Mouse (Mus musculus) thymus, adult 2 months (tissue): ENCODE data around the gene Senp6.

Experiments
- CTCF ChIP-seq: fragments of 200-500 bp; IDR thresholded peaks from 2 replicates; pipeline ENCODE4 v1.5.1; 2012; ENCODE audit warnings: mild to moderate bottlenecking, control low read depth, low read length, moderate library complexity, borderline replicate concordance; ENCODE audit not compliant: control insufficient read depth, poor library complexity, insufficient read depth; ENCODE audit errors: extremely low read depth
- POLR2A ChIP-seq: fragments of 200-500 bp; IDR thresholded peaks from 2 replicates; pipeline ENCODE4 v1.6.1; 2012; ENCODE audit warnings: mild to moderate bottlenecking, low read length, control low read depth, moderate library complexity; ENCODE audit not compliant: control insufficient read depth, poor library complexity, insufficient read depth; ENCODE audit errors: extremely low read depth

DNA sequence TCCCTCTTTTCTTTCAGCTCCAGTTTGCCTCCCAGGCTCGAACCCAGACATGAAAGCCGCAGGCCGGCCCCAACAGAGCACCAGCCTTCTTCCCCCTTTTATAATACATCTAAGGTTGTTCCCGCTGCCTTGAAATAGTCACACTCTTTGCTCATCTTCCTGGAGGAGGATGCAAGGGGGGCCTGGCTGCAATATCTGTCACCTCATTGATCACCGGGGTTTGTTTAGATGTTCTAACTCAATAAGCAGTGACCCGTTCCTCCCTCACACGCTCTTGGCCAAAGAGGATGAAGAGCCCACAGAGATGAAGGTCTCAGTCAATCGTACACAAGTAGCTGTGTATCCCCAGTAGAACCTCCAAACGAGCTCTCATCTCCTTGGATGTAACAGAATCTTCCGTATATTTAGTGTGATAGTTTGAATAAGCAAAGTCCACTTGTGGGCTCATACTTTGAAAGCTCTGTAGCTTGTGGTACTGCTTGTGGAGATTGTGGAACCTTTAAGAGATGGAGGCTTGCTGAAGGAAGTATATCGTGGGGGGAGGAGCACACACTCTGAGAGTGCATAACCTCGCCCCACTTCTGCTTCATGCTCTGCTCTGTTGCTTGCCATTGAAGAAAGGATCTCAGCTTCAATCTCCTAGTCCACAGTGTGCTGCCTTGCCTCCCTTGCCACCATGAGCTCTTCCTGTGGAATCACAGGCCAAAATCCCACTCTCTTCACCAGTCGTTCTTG is 29.3 kb upstream of the Senp6 start:
- no peak for TF ChIP-seq CTCF
- no peak for TF ChIP-seq POLR2A
